Mouse (Mus musculus): ENCODE measurements around the gene Dnajc4. TPM values are rescaled to one million over a fixed set of nuclear protein-coding genes. Genes with fewer than 3 reads are reported as not detected.

The Dnajc4 gene
- polyA plus RNA-seq (2016; fragmentation: Nextera tagmentation; extraction: Ambion mirVana) = 24.6 and 29.5 TPM in 2 replicates

DNA sequence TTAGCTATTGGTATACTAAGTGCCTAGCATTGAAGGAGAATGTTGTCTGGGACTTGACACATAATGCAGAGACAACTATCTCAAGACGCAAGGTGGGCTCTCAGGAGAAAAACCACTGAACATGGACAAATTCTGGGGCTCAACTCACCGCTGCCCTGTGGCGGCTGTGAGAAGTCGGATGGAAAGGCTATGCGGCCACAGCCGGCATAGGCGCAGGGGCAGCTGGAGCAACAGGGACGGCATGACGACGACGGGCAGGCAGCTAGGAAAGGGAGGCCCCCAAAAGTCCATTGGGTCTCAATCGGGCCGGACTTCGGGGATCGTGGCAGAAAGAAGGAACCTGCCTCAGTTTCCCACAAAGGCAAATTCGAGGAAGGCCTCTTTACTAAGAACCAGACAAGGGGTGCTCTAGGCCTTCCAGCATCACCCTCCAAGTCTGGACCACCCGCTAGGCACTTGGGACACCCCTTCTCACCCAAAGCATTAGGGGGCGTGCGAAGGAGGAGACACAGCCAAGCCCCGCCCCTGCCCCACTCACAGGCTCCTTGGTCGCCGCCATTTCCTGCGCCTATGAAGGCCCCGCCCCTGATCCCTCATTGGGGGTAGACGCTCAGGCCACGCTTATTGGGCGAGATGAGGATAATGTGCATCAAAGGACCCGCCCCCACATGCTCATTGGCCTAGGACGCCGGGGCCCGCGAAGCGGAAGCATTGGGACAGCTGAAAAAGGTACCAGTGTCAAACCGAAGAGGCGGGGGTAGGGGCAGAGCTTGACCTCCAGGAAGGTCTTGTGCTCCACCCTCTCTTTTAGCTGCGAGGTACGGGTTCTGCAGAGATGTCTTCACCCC lies at the start of gene Dnajc4:
Gene Dnajc4, minus strand, starts transcription at position 562 of the 848 bp plus-strand sequence.
- peaks cover 63% of the 10 kb centered on the region for H3K4me1 ChIP-seq
- peak within 1 kb of the TSS; percentile 87 for H3K27ac ChIP-seq
- no peaks in the 10 kb centered on the region for H3K27me3 ChIP-seq (ENCODE audit: insufficient read depth, poor library complexity, severe bottlenecking)
- peak; percentile 99 for DNase-seq (ENCODE audit: low spot score)
- 2% methylated on average over 37 of the region's 37 CpGs for WGBS
- H3K4me3 ChIP-seq = peak within 1 kb of the TSS; percentile 70
- no peaks in the 10 kb centered on the region for H3K9me3 ChIP-seq
- 0 out of 2 replicates have a peak, but pooled peaks cover 5% of the 10 kb centered on the region for H3K36me3 ChIP-seq

DNA sequence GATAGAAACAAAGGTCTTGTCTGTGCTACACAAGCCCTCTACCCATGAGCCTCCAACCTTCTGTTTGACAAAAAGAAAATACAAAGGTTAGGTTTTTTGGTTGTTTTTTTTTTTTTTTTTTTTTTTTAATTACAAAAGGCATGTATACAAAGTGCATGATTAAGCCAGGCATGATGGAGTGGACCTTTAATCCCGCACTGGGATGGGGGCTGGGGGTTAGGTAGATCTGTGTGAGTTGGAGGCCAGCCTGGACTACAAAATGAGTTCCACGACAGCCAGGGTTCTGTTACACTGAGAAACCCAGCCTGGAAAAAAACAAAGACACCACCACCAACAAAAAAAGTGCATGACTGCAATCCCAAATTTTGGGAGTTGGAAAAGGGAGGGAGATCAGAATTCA lies 48.8 kb upstream of the Dnajc4 start:
- H3K27ac ChIP-seq = peak overlapping the region; percentile 93; the same call in 1 of the 2 replicates

DNA sequence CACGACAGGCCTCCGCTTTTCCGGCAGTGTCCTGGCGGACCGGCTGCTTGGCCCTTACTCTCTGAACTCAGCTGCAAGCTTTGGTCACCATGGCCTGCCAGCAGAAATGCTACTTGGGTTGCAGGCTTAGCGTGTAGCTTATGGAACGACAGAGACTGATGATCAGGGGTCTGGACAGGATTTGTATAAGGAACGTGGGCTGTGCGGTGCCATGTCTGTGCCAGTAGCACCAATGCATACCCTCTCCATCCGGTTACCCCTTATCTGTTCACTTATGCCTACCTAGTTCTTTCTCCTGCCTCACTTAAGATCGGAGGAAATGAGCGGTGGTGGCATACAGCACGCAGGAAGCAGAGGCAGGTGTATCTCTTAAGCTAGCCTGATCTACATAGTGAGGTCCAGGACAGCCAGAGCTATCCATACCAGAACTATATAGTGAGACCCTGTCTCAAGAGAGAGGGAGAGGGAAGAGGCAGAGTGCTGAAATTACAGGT lies 48.3 kb upstream of the Dnajc4 start:
- no peak for DNase-seq (ENCODE audit: low spot score)
- 23% methylated on average over 13 of the region's 13 CpGs for WGBS
- peaks cover 37% of the 10 kb centered on the region for H3K4me1 ChIP-seq
- peak overlapping the region; percentile 93 for H3K27ac ChIP-seq
- H3K4me3 ChIP-seq = peak overlapping the region; percentile 96
- no peaks in the 10 kb centered on the region for H3K27me3 ChIP-seq (ENCODE audit: insufficient read depth, poor library complexity, severe bottlenecking)
- peaks cover 7% of the 10 kb centered on the region for H3K36me3 ChIP-seq
- H3K9me3 ChIP-seq = no peaks in the 10 kb centered on the region

More for the DNA sequence above, 48.8 kb upstream of the Dnajc4 start:
- no peak for DNase-seq (ENCODE audit: low spot score)
- WGBS = 96% methylated on average over 2 of the region's 2 CpGs
- Histone ChIP-seq H3K36me3 (peaks cover 7% of the 10 kb centered on the region), H3K9me3 (no peaks in the 10 kb centered on the region), H3K4me3 (peak overlapping the region; percentile 96), H3K27me3 (ENCODE audit: insufficient read depth, poor library complexity, severe bottlenecking) (no peaks in the 10 kb centered on the region), H3K4me1 (peaks cover 37% of the 10 kb centered on the region)

DNA sequence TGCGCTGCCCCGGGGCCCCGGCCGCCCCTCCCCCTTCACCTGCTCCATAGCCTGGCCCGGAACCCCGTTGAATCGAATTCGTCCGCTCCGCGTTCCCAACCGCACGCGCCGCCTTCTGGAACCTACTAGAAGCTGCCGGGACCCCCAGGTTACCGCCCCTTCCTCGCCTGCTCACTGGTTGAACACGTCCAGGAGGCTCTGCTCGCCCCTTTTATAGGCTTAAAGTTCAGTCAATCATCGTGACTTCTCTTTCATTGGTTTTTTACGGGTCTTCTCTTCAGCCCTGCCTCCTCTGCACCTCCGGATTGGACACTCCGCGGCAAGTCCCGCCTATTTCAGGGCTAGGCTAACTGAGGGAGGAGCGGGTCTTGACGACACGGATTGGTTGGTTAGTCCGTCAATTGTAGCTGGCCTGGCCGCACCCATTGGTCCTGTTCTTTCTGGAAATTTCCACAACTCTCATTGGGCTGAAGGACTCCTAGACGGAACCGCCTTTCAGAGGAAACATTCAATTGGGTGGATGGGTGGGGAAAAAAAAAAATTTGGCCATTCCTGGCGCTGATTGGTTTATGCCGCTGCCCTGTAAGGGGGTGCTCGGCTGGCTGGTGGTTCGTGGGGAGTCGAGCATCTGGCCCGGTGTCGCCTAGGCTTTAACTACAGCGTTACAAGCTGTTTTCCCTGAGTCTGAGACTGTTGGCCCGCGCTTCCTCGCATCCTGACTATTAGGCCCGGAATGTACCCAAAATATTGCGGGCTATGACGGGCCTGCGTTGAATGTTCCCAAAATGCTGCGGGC lies 47.7 kb upstream of the Dnajc4 start, which contains the start of gene Stip1:
Gene Stip1, minus strand, starts transcription at position 127 of the 796 bp plus-strand sequence.
- peak; percentile 100 for DNase-seq (ENCODE audit: low spot score)

DNA sequence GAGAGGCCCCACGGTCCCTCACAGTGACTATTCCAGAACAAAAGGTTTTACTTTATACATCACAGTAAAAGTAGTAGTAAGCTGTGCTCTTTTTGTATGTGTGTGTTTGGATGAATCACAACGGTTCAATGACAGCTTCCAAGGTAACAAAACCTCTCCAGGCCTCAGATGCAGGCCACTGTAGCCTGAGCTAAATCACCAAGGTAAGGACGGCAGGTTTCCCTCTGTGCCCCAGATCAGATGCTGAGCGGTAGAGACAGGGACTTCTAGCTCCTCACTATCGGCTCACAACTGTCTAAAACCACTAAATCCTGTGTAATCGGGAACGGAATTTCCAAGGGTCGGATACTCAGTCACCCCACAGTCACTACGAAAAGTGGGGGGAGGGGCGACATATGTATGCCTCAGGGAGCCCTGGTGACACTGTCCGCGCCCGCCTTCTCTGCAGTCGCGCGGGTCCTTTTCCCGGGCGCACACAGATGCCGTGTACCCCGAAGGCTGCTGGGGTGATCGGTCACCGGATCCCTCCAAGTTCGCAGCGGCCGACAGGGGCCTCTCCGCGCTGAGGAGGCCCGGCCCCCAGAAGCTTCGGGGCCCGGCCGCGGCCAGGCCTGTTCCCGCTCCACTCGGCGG lies 46.8 kb upstream of the Dnajc4 start:
- 2% methylated on average over 35 of the region's 35 CpGs for WGBS
- peak overlapping the region; percentile 98 for H3K27ac ChIP-seq
- H3K27me3 ChIP-seq (ENCODE audit: insufficient read depth, poor library complexity, severe bottlenecking) = no peaks in the 10 kb centered on the region
- H3K9me3 ChIP-seq = no peaks in the 10 kb centered on the region
- DNase-seq (ENCODE audit: low spot score) = peak; percentile 84
- peaks cover 29% of the 10 kb centered on the region for H3K4me1 ChIP-seq
- peak overlapping the region; percentile 96 for H3K4me3 ChIP-seq
- H3K36me3 ChIP-seq = peaks cover 20% of the 10 kb centered on the region

More for the DNA sequence above, 47.7 kb upstream of the Dnajc4 start, which contains the start of gene Stip1:
- Histone ChIP-seq H3K9me3 (no peaks in the 10 kb centered on the region), H3K27ac (peak within 1 kb of the TSS; percentile 98), H3K27me3 (ENCODE audit: insufficient read depth, poor library complexity, severe bottlenecking) (no peaks in the 10 kb centered on the region), H3K36me3 (peaks cover 14% of the 10 kb centered on the region), H3K4me3 (peak within 1 kb of the TSS; percentile 96), H3K4me1 (peaks cover 37% of the 10 kb centered on the region)
- WGBS = under 1% methylated on average over 49 of the region's 49 CpGs

DNA sequence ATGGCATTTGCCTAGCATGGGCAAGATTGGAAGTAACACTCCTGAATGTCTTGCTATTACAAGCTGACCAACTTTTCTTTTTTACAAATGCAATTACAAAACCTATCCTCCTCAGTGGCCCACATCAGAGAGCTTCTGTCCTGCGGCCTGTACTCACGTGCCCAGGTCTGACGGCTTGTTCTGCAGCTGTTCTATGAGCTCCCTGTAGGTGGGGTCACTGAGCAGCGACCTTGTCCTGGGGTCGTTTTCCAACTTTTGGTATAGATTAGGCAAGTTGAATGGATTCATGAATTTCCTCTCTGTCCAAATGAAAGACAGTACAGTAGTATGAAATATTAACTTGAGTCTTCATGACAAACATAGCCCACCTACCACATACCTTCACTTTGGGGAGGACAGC lies 41.6 kb upstream of the Dnajc4 start:
- no peak for DNase-seq (ENCODE audit: low spot score)
- 92% methylated on average over 5 of the region's 5 CpGs for WGBS
- H3K27ac ChIP-seq = no peak overlapping the region
- no peaks in the 10 kb centered on the region for H3K9me3 ChIP-seq
- no peaks in the 10 kb centered on the region for H3K27me3 ChIP-seq (ENCODE audit: insufficient read depth, poor library complexity, severe bottlenecking)
- no peak overlapping the region for H3K4me3 ChIP-seq
- peaks cover 71% of the 10 kb centered on the region for H3K36me3 ChIP-seq
- H3K4me1 ChIP-seq = peaks cover 23% of the 10 kb centered on the region

DNA sequence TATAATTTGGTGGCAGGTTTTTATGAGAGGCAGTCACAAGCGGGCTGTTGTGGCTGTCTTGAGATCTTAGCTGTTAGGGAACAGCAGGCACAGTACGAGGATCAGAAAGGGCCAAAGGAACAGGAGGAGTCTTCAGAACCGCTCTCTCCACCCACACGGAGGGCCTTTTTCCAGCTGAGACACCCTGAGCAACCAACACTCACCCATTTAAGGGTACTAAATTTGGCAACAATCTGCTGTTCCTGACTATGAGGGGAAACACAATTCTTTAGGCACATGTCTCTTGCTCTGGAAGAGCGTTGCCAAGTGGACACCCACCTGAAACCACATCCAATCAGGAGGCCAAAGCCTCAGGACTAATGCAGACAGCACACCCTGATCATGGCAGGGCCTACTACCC lies 37.2 kb upstream of the Dnajc4 start:
- no peak overlapping the region for H3K4me3 ChIP-seq
- WGBS = 96% methylated on average over 5 of the region's 5 CpGs
- no peak for DNase-seq (ENCODE audit: low spot score)

DNA sequence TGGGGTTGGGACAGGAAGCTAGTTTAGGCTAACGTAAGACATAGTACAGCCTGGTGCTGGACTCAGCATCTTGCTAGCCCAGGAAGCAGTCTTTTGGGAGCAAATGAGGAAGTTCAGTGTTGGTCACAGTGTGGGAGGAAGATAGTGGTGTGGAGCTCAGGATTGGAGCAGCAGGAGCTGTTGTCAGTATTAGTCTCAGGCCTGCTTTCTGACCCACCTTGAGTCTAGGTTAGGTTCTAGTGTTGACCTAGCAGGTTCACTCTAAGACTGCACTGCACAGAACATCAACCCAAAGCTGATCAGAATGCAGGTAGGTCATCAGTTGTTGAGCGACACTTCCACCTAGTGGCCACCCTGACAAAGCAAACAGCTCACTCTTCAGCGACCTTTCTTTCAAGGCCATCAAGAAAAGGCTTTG lies 27.9 kb upstream of the Dnajc4 start:
- Histone ChIP-seq H3K9me3 (no peaks in the 10 kb centered on the region), H3K4me1 (peaks cover 26% of the 10 kb centered on the region), H3K27ac (0 out of 2 replicates have a peak overlapping the region, but pooled peaks have one; percentile 47), H3K4me3 (no peak overlapping the region), H3K36me3 (peaks cover 86% of the 10 kb centered on the region), H3K27me3 (ENCODE audit: insufficient read depth, poor library complexity, severe bottlenecking) (no peaks in the 10 kb centered on the region)
- no peak for DNase-seq (ENCODE audit: low spot score)
- WGBS = 47% methylated on average over 3 of the region's 3 CpGs

More for the DNA sequence above, 37.2 kb upstream of the Dnajc4 start:
- Histone ChIP-seq H3K27me3 (ENCODE audit: insufficient read depth, poor library complexity, severe bottlenecking) (no peaks in the 10 kb centered on the region), H3K9me3 (no peaks in the 10 kb centered on the region), H3K36me3 (peaks cover 96% of the 10 kb centered on the region), H3K4me1 (no peaks in the 10 kb centered on the region), H3K27ac (no peak overlapping the region)

DNA sequence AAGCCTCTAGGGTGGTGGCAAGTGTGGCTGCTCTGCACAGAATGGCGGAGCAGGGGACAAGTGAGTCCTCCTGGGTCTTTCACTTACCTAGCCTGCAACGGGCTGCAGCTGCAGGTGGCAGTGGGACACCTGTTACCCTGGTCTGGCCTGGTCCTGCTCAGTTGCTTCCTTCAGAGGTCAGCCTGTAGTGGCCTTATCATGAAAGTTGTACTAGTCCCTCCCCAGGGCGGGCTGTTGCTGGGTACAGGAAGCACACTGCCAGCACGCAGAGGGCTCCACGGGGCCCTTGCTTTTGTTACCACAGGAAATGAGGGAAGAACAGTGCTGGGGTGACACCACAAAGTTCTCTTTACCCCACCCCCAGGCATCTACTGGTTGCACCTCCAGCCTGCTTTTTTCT lies 26.8 kb upstream of the Dnajc4 start, which contains the start of gene Fermt3:
Gene Fermt3, minus strand, starts transcription at position 279 of the 400 bp plus-strand sequence.
- peaks cover 26% of the 10 kb centered on the region for H3K4me1 ChIP-seq
- DNase-seq (ENCODE audit: low spot score) = no peak
- H3K36me3 ChIP-seq = peaks cover 81% of the 10 kb centered on the region
- no peaks in the 10 kb centered on the region for H3K27me3 ChIP-seq (ENCODE audit: insufficient read depth, poor library complexity, severe bottlenecking)
- H3K9me3 ChIP-seq = no peaks in the 10 kb centered on the region
- peak within 1 kb of the TSS; percentile 47; the same call in 1 of the 2 replicates for H3K27ac ChIP-seq
- H3K4me3 ChIP-seq = peak within 1 kb of the TSS; percentile 16; the same call in 1 of the 2 replicates
- WGBS = 66% methylated on average over 5 of the region's 5 CpGs

DNA sequence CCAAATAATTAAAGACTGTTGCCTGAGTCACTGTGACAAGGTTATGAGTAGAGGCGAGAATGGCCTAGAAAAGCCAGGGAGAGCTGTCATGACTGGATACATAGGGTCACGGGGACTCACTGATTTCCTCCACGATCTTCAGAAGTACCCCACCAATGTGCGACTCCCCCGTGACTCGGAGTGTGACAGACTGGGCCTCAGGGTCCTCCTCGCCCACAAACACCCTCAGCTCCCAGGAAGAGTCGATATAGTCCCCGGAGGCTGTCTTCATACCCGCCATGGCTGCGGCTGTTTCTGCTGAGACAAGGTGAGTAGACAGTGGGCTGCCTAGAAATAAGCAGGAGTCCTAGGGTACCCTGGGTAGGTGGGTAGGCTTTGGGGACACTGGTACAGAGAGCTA lies 26.2 kb upstream of the Dnajc4 start:
- WGBS = 80% methylated on average over 11 of the region's 11 CpGs
- H3K4me1 ChIP-seq = peaks cover 26% of the 10 kb centered on the region
- no peaks in the 10 kb centered on the region for H3K9me3 ChIP-seq
- no peaks in the 10 kb centered on the region for H3K27me3 ChIP-seq (ENCODE audit: insufficient read depth, poor library complexity, severe bottlenecking)
- H3K36me3 ChIP-seq = peaks cover 82% of the 10 kb centered on the region
- H3K27ac ChIP-seq = peak overlapping the region; percentile 47; the same call in 1 of the 2 replicates
- no peak for DNase-seq (ENCODE audit: low spot score)
- peak overlapping the region; percentile 16; the same call in 1 of the 2 replicates for H3K4me3 ChIP-seq

DNA sequence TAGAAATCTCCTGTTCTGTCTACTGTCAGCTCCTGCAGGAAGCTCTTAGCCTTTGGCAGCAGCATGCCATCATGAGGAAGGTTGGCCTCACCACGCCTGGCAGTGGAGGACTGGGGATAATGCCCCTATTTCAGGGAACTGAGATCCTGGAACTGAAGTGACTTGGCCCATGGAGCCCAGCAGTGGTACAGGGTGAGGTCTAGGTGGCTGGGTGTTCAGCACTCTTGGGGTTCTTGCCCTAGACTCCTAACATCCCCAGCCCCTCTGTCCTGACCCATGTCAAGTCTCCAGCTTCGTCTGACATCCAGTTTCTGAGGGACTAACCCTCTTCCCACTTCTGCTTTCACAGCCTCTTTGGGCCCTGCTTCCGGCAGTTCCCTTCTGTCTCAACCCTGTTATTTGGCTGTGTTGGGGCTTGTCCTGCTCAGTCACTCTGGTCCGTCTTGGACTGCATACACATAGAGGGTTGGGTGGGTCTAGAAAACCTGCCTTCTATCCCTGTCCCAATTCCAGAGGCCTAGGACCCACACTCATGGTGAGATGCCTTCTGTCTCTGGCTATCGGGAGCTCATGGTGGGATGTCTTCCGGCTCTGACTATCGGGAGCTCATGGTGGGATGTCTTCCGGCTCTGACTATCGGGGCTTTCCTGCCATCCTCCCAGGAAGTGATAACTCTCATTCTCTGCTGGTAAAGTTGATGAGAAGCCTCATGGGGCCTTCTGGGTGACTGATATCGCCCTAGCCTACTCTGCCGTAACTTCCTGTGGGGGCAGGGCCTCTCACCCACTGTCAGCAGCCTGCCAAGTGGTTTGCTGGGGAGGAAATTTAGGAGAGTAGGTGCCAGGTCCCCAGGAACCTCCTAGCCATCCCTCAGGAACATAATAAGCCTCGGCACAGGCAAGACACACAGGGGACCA lies 25.4 kb upstream of the Dnajc4 start:
- H3K36me3 ChIP-seq = peaks cover 75% of the 10 kb centered on the region
- H3K4me3 ChIP-seq = peak overlapping the region; percentile 16; the same call in 1 of the 2 replicates

More for the DNA sequence above, 25.4 kb upstream of the Dnajc4 start:
- Histone ChIP-seq H3K4me1 (peaks cover 26% of the 10 kb centered on the region), H3K9me3 (no peaks in the 10 kb centered on the region), H3K27ac (peak overlapping the region; percentile 47), H3K27me3 (ENCODE audit: insufficient read depth, poor library complexity, severe bottlenecking) (no peaks in the 10 kb centered on the region)
- DNase-seq (ENCODE audit: low spot score) = no peak
- 61% methylated on average over 12 of the region's 12 CpGs for WGBS
